7 mouse cellular contexts compared by ENCODE assay signal in the genomic region with DNA sequence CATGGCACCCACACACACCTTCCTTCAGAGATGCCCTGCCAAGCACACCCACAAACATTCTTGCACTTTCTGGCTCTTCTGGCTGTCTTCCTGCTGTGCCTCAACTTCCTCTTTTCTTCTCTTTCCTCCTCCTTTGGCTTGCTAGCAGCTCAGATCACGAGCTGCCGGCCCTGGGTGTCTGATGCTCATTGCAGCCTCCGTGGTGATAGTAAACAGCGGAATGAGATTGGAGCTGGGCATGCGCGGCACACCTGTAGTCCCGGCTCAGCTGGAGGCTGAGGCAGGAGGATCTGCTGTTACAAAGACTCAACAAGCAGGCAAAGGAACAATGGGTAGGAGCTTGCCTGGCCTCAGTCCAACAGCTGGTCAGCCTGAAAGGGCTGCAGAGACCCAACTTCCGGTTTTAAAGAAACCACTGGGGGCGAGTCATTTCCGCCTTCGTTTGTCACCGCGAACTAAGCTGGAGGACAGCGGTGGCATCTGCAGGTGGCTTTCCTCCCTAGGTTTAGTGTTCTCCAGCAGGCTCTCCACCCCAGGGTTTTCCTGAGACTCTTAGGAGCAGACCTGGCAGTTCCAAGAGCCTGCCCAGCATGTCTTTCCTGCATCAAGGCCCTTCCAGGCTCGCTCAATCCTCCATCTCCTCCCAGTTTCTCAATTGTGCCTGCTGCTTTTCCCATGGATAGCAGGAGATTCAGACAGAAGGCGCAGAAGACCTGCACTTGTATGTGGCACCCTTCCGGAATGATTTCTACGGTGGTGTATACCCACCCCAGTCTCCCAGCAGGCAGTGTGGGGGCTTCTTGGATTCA. TPM values are rescaled to one million over a fixed set of nuclear protein-coding genes. Genes with fewer than 3 reads are reported as not detected.
A peak's percentile ranks its signal among the peaks of the same experiment; 100 is the strongest.
DNase-seq lines count a peak whose midpoint lies in the region; ATAC-seq lines count a peak whose summit lies in the region.

No protein-coding gene starts in this region.

- peak; percentile 55 to 59 for DNase-seq in CD8-positive naive resting alpha-beta T cell, adult 2 months (ENCODE audit: low read depth in 2 of 2, low spot score in 2 of 2)
- peak; percentile 37 for DNase-seq in Muller cell, postnatal 12 days (ENCODE audit: inconsistent ontology term)
- peak; percentile 71 for DNase-seq in liver
- DNase-seq in thymus, postnatal 10 days (ENCODE audit: low spot score in 2 of 2) = peak; percentile 65 to 71

- H3K36me3 ChIP-seq in forebrain, embryonic 13.5 days (ENCODE audit: poor library complexity, severe bottlenecking) = 0 out of 2 replicates have a peak, but pooled peaks cover 3% of the 10 kb centered on the region
- H3K36me3 ChIP-seq in hindbrain, embryonic 13.5 days = no peaks in the 10 kb centered on the region

- peak overlapping the region; percentile 1; the same call in 1 of the 2 replicates for H3K27ac ChIP-seq in forebrain, embryonic 13.5 days
- H3K27ac ChIP-seq in hindbrain, embryonic 13.5 days = peak overlapping the region; percentile 69

- no peak for ATAC-seq in forebrain, embryonic 13.5 days
- ATAC-seq in hindbrain, embryonic 13.5 days (ENCODE audit: low FRiP score) = no peak
- ATAC-seq in monocyte, adult 5-6 weeks (replicated peaks; ENCODE audit: insufficient number of reproducible peaks, low FRiP score, low TSS enrichment, poor library complexity, severe bottlenecking) = peak; percentile 37

- WGBS in forebrain, embryonic 13.5 days = 70% methylated on average over 18 of the region's 18 CpGs
- WGBS in hindbrain, embryonic 13.5 days = 64% methylated on average over 18 of the region's 18 CpGs

- peaks cover 33% of the 10 kb centered on the region for H3K4me1 ChIP-seq in forebrain, embryonic 13.5 days
- peaks cover 26% of the 10 kb centered on the region for H3K4me1 ChIP-seq in hindbrain, embryonic 13.5 days (replicated peaks)

- peaks cover 7% of the 10 kb centered on the region; the same call in 1 of the 2 replicates for H3K27me3 ChIP-seq in forebrain, embryonic 13.5 days
- peaks cover 28% of the 10 kb centered on the region for H3K27me3 ChIP-seq in hindbrain, embryonic 13.5 days

- H3K9me3 ChIP-seq in forebrain, embryonic 13.5 days (replicated peaks) = no peaks in the 10 kb centered on the region; the same call in 1 of the 2 replicates
- H3K9me3 ChIP-seq in hindbrain, embryonic 13.5 days = no peaks in the 10 kb centered on the region

- no peak overlapping the region for H3K9ac ChIP-seq in forebrain, embryonic 13.5 days
- no peak overlapping the region for H3K9ac ChIP-seq in hindbrain, embryonic 13.5 days

- no peak overlapping the region for H3K4me2 ChIP-seq in forebrain, embryonic 13.5 days
- H3K4me2 ChIP-seq in hindbrain, embryonic 13.5 days = 0 out of 2 replicates have a peak overlapping the region, but pooled peaks have one; percentile 6

- H3K4me3 ChIP-seq in forebrain, embryonic 13.5 days = no peak overlapping the region
- H3K4me3 ChIP-seq in hindbrain, embryonic 13.5 days = no peak overlapping the region

RNA-seq across cellular contexts. Expression of gene Zfp36l2, which starts 6.0 kb away (rescaled TPM):
- 4.9 and 5.0 TPM in 2 replicates for polyA plus RNA-seq in forebrain, embryonic 13.5 days (2015; fragmentation: Nextera tagmentation; extraction: Ambion mirVana)
- polyA plus RNA-seq in hindbrain, embryonic 13.5 days (2015; fragmentation: Nextera tagmentation; extraction: Ambion mirVana) = 5.1 and 5.2 TPM in 2 replicates
- total RNA-seq in monocyte, adult 5-6 weeks (2017) = 346 to 394 TPM (median 381 TPM) in 3 replicates
